8 mouse cellular contexts compared by ENCODE assay signal in genomic region chr14:54064541-54065402, GRCm38 (mm10).
A peak's percentile ranks its signal among the peaks of the same experiment; 100 is the strongest.
DNase-seq lines count a peak whose midpoint lies in the region.

No protein-coding gene starts in this region.

- peak; percentile 28 for DNase-seq in thymus, postnatal 4 days
- DNase-seq in thymus, adult 18-20 months: no peak
- peak; percentile 65 for DNase-seq in embryo, embryonic 11.5 days (ENCODE audit: low read depth, low spot score)
- DNase-seq in heart, adult 11 months: peak; percentile 89
- peak; percentile 26 for DNase-seq in kidney, adult 11 months
- peak; percentile 93 for DNase-seq in left cerebral cortex, postnatal 14 days (ENCODE audit: low spot score in 2 of 2)
- DNase-seq in mesoderm, embryonic 11.5 days (ENCODE audit: low read depth, low spot score): peak; percentile 81
- peak; percentile 62 for DNase-seq in skeletal muscle tissue, adult 2 months (ENCODE audit: low read depth, low spot score)

- intact Hi-C loops in left cerebral cortex, postnatal 14 days (cut with DNase I): loop anchor here (1.0 to 10.0 kb wide), 4 partner anchors 88 to 573 kb away; partner anchors contain the start of gene Slc7a7

Comparison
In these comparisons a context has a peak if more than half of its experiments do, and no peak if none do; other contexts are left out.
1. DNase-seq: peak in thymus, postnatal 4 days (single experiment), embryo, embryonic 11.5 days (single experiment), heart, adult 11 months (single experiment), kidney, adult 11 months (single experiment), left cerebral cortex, postnatal 14 days (2 of 2), mesoderm, embryonic 11.5 days (single experiment) and skeletal muscle tissue, adult 2 months (single experiment); none in thymus, adult 18-20 months (0 of 2).